Mouse (Mus musculus) E14TG2a.4 (cell line): ENCODE data around the gene Tcfl5.

Experiments
- CTCF ChIP-seq: conservative IDR thresholded peaks from 2 replicates; pipeline ENCODE4 v1.5.1; 2014; ENCODE audit warnings: low read length
- NANOG ChIP-seq: IDR thresholded peaks from 2 replicates; pipeline ENCODE4 v1.6.1; 2014; ENCODE audit warnings: borderline replicate concordance, low read length, mixed read lengths
- POU5F1 ChIP-seq: IDR thresholded peaks from 2 replicates; pipeline ENCODE4 v1.6.1; 2014; ENCODE audit warnings: low read length, borderline replicate concordance

DNA sequence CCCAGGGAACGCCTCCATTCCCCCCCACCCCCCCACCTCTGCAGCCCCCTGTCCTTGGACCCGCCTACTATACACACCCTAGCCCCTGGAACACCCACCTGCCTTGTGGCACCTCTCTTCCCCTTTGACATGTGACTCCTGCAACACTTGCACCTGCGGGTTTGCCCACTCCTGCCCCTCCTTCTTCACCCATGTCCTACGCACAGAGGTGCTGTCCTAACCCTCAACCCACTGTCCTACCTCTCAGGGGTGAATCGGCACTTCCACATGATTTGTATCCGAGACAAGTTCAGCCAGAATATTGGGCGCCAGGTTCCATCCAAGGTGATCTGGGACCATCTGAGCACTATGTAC, 59.4 kb downstream of the Tcfl5 start:
- TF ChIP-seq CTCF (no peak), POU5F1 (no peak), NANOG (no peak)
